Mouse (Mus musculus): Measurements from ENCODE around the gene B4galnt2.

DNA sequence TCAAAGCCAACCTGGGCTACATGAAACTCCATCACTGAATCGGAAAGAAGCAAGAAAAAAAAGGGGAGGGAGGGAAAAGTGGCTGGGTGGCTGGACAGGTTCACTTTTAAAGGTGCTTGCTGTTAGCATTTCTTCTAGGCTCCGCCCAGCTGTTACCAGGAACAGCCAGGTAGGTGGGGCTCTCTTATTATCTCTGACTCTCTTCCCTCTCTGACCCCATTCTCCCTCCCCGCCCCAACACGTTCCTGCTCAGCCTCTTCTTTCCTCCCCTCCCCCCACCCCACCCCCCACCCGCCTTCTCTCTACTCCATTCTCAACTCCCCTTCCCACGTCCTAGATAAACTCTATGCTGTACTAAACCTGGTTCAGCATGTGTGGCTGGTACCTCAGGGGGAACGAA is 3.1 kb downstream of the B4galnt2 start:
- no peak for TF ChIP-seq CTCF (IDR thresholded peaks at IDR 0.05; ENCODE audit: borderline replicate concordance, extremely low read depth, insufficient read depth, insufficient read length)
- TF ChIP-seq POLR2A (IDR thresholded peaks at IDR 0.05; ENCODE audit: borderline replicate concordance, extremely low read depth, insufficient read depth, insufficient read length, poor library complexity, severe bottlenecking), result no peak
